Mouse (Mus musculus): ENCODE results near the gene Zfp385a. TPM values are rescaled to one million over a fixed set of nuclear protein-coding genes. Genes with fewer than 3 reads are reported as not detected.
A peak's percentile ranks its signal among the peaks of the same experiment; 100 is the strongest.

The Zfp385a gene
- polyA plus RNA-seq, 1 experiment from 2014 or later = 22.1 TPM

DNA sequence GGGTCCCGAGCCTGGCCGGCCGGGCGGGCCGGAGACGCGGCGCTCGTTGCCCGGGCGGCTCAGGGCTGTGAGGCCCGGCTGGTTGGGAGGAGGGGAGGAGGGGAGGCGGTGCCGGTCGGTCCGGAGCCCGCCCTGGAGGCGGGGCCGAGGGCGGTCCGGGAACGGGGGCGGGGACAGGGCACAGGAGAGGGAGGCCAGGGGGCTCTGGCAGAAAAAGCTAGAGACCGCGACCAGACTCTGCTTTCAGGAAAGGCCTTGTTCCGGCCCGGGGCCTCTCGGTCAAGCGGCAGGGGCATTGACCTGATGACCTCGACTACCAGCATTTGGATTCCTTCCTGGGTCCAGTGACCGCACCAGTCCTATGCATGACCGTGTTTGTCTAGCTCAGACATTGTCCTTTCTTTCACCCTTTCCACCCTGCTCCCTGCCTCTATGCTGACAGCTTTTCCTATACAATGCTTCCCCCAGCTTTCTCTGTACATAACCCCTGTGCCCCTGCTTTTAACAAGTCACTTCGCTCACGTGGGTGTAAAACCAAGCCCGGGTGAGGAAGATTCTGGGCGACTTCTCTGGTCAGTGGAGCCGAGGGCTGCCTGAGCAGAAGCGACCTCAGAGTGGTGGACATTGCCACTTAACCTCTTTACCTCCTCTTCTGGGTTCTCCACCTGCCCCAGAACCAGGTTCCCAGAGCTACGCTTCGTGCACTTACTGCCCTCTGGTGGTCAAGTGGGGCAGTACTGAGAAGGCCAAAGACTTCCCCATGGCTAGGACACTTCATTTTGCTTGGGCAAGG, 16.2 kb downstream of the Zfp385a start:
- peak overlapping the region; percentile 88 for H3K4me3 ChIP-seq
- H3K36me3 ChIP-seq (replicated peaks) = peaks cover 21% of the 10 kb centered on the region
- peak overlapping the region; percentile 95 for H3K27ac ChIP-seq (replicated peaks)
- H3K9me3 ChIP-seq = no peaks in the 10 kb centered on the region
- peaks cover 45% of the 10 kb centered on the region for H3K4me1 ChIP-seq
- WGBS = 2% methylated on average over 40 of the region's 40 CpGs
- DNase-seq (ENCODE audit: low spot score) = peak; percentile 95
- H3K27me3 ChIP-seq (replicated peaks; ENCODE audit: low read depth, poor library complexity, severe bottlenecking) = no peaks in the 10 kb centered on the region

DNA sequence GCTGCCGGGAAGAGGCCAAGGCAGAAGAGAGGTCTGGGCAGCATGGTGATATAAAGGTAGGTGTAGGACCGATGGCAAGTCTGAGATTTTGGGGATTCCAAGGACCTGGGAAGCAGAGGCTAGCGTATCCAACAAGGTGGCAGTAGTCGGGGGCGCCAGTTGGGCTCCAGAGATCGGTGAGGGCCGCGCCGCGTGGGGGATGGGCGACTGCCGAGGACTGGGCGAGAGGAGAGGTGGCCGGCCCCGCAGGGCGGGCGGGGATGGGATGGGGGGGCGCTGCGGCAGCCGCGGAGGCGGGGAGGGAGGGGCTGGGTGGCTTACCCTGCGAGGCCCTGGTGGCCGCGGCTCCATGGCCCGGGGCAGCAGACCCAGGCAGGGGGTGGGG, 16.8 kb downstream of the Zfp385a start:
- no peaks in the 10 kb centered on the region for H3K9me3 ChIP-seq
- peak overlapping the region; percentile 95 for H3K27ac ChIP-seq (replicated peaks)
- under 1% methylated on average over 26 of the region's 26 CpGs for WGBS
- H3K36me3 ChIP-seq (replicated peaks) = peaks cover 27% of the 10 kb centered on the region
- H3K4me3 ChIP-seq = peak overlapping the region; percentile 88
- peaks cover 45% of the 10 kb centered on the region for H3K4me1 ChIP-seq
- DNase-seq (ENCODE audit: low spot score) = no peak
- no peaks in the 10 kb centered on the region for H3K27me3 ChIP-seq (replicated peaks; ENCODE audit: low read depth, poor library complexity, severe bottlenecking)

DNA sequence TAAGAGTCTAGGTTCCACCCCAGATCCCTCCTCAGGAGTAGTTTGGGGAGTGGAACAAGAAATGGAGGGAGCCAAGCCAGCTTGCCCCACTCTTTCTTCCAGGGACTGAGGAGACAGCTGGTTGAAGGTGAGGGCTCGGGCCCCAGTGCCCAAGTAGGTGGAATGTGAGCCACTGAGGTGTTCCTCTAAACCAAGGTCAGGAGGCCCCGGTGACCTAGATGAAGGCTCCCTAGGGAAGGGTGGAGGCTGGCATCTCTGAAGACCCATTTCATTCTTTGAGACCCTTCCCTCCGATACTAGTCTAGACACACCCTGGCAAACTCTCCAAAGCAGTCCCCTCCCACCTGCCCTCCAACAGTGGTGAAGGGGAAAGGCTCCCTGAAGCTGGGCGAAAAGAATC, 17.5 kb downstream of the Zfp385a start:
- 47% methylated on average over 4 of the region's 4 CpGs for WGBS
- Histone ChIP-seq H3K36me3 (replicated peaks) (peaks cover 34% of the 10 kb centered on the region), H3K4me1 (peaks cover 45% of the 10 kb centered on the region), H3K4me3 (peak overlapping the region; percentile 88), H3K9me3 (no peaks in the 10 kb centered on the region), H3K27me3 (replicated peaks; ENCODE audit: low read depth, poor library complexity, severe bottlenecking) (no peaks in the 10 kb centered on the region), H3K27ac (replicated peaks) (peak overlapping the region; percentile 95)
- no peak for DNase-seq (ENCODE audit: low spot score)

DNA sequence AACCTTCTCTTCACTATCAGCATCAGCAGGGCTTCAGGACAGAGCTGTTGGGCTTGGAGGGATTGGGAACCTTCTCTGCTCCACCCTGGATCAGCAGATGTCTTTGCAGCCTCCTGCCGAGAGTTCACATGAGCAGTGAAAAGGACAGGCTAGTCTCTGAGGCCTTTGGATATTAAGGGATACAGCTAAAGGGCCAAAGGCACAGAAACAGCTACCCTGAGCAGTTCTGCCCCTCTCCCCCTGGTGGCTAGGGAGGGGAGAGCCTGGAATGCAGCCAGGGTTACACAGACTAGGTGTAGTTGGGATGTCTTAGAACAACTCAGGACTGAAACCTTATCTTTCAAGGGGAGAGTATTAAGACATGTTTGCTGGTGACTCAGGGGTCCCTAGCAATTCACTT, 18.8 kb downstream of the Zfp385a start:
- WGBS = 69% methylated on average over 1 of the region's 1 CpGs
- DNase-seq (ENCODE audit: low spot score) = peak; percentile 54
- Histone ChIP-seq H3K9me3 (no peaks in the 10 kb centered on the region), H3K4me3 (no peak overlapping the region), H3K36me3 (replicated peaks) (peaks cover 47% of the 10 kb centered on the region), H3K4me1 (peaks cover 45% of the 10 kb centered on the region), H3K27me3 (replicated peaks; ENCODE audit: low read depth, poor library complexity, severe bottlenecking) (no peaks in the 10 kb centered on the region), H3K27ac (replicated peaks) (no peak overlapping the region)

DNA sequence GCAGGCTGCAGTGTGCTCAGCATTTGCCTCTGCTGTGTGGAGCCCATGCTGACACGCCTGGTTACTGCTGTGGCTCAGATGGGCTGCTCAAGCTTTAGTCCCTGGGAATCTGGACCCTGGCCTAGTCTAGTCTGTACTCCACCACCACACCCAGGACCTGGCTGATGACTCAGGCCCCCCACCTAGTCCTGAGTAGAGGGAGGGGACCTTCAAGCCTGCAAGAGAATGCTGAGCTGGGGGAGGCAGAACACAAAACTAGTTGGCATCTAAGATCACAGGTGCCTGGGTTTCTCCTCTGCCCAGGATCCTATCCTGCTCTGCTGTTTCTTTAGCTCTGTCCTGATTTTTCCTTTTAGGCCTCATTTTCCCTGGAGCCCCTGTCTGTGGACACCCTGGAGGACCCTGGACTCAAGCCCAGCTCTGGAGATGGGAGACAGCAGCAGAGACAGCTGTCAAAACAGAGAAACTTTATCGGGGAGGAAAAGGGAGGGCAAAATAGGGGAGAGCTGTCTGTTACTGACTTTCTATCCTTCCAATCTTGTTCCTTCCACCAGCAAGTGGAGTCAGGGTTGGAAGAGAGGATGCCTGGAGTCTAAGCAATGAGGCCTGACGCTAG, 21.6 kb downstream of the Zfp385a start:
- WGBS = 74% methylated on average over 3 of the region's 3 CpGs
- no peak for DNase-seq (ENCODE audit: low spot score)
- Histone ChIP-seq H3K27ac (replicated peaks) (no peak overlapping the region), H3K36me3 (replicated peaks) (peaks cover 68% of the 10 kb centered on the region), H3K27me3 (replicated peaks; ENCODE audit: low read depth, poor library complexity, severe bottlenecking) (peaks cover 11% of the 10 kb centered on the region; the same call in 1 of the 2 replicates), H3K4me1 (peaks cover 55% of the 10 kb centered on the region), H3K9me3 (no peaks in the 10 kb centered on the region), H3K4me3 (no peak overlapping the region)

DNA sequence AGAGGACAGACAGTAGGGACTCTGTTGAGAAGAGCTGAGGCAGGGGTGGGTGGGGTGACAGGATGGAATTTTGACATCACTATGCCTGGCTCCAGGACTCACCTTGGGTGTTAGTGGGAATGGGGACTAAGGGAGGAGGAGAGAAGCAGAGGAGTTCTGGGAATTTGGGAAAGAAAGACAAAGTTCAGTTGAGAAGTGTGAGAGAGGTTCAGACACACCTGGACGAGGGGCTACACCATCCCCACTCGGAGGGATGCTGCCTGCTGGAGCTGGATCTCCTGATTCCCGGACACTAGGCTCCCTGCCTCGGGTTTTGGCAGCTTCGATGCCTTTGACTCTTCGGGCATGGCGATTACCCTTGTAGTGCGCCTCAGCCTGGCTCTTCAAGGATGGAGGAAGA, 22.2 kb downstream of the Zfp385a start:
- no peak for DNase-seq (ENCODE audit: low spot score)
- Histone ChIP-seq H3K4me1 (peaks cover 55% of the 10 kb centered on the region), H3K4me3 (no peak overlapping the region), H3K9me3 (no peaks in the 10 kb centered on the region), H3K36me3 (replicated peaks) (peaks cover 68% of the 10 kb centered on the region), H3K27ac (replicated peaks) (no peak overlapping the region), H3K27me3 (replicated peaks; ENCODE audit: low read depth, poor library complexity, severe bottlenecking) (peaks cover 15% of the 10 kb centered on the region; the same call in 1 of the 2 replicates)
- WGBS = 92% methylated on average over 8 of the region's 8 CpGs

DNA sequence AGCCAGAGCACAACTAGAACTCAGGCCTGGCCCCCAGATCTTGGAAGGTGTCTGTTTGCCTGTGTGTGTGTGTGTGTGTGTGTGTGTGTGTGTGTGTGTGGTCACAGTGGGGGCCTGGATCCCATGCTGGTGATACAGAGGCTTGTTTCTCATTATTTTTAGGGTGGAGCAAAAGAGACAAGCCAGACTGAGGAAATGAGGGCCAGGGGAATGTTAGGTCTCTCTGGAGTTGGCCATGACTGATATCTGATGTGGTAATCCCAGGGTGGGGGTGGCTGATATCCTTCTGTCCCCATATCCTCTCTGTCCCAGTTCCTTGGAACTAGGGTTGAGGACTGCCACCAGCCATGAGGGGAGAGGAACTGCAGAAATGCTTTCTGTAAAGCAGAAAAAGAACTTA, 22.8 kb downstream of the Zfp385a start:
- Histone ChIP-seq H3K27me3 (replicated peaks; ENCODE audit: low read depth, poor library complexity, severe bottlenecking) (peaks cover 15% of the 10 kb centered on the region; the same call in 1 of the 2 replicates), H3K4me3 (no peak overlapping the region), H3K36me3 (replicated peaks) (peaks cover 68% of the 10 kb centered on the region), H3K27ac (replicated peaks) (no peak overlapping the region), H3K9me3 (no peaks in the 10 kb centered on the region), H3K4me1 (peaks cover 49% of the 10 kb centered on the region)
- DNase-seq (ENCODE audit: low spot score) = no peak

DNA sequence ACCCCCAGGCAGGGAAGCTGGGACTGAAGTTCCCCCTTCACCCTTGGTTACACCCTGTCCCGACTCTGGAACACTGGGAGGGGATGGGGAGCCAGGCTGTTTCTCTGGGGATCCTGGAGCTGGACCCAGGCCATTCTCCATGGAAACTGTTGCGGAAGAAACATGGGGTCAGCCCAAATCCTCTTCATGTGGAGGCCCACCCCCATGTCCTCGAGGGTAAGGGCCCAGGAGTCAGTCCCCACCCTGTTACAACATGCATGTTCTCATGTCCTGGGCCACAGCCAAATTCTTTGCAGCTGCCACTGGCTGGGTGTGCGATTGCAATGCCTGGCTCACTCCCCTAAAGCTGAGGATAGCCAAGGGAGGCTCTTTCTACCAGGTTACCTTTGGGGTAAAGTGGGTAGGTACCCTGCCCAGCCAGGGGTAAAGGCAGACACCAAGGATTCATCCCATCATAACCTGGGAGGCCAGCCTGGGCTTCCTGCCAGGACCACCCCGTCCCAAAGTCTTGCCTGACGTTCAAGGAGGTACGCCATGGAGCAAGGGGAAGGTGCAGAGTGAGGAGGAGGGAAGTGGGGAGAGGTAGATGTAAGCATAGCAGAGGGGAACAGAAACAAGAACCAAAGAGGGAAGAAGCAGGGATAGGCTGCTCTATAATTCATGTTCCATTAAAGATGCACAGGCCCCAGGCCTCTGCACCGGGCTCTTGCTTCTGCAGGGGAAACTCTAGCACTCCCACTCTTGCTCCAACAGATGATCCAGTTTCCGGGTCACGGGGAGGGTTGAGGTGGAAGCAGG, 23.7 kb downstream of the Zfp385a start:
- 90% methylated on average over 10 of the region's 10 CpGs for WGBS
- peaks cover 39% of the 10 kb centered on the region for H3K4me1 ChIP-seq

DNA sequence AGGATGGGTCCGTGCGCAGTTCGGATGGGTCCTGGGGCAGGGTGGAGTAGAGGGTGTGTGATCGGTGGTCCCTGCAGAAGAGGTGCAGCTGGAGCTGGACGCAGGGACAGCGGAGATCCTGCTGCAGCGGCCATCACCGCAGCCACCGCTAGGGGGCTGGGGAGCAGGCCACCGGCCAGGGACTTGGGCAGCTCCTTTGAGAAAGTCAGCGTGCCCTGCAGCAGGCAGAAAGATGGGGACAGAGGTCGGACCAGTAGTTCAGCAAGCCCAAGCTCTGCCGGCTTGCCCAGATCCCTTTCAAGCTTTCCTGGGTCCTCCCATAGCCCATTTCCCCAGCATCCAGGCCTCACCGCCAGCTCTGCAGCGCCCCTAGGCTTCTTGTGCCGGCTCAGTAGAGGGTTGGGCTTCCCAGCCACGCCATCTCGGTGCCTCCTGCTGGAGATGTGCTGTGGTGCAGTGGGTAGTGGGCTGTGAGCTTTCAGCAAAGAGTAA, 24.8 kb downstream of the Zfp385a start:
- H3K36me3 ChIP-seq (replicated peaks) = peaks cover 58% of the 10 kb centered on the region
- WGBS = 2% methylated on average over 18 of the region's 18 CpGs
- DNase-seq (ENCODE audit: low spot score) = peak; percentile 90

More for the DNA sequence above, 23.7 kb downstream of the Zfp385a start:
- no peak for DNase-seq (ENCODE audit: low spot score)
- peaks cover 15% of the 10 kb centered on the region; the same call in 1 of the 2 replicates for H3K27me3 ChIP-seq (replicated peaks; ENCODE audit: low read depth, poor library complexity, severe bottlenecking)
- no peaks in the 10 kb centered on the region for H3K9me3 ChIP-seq
- no peak overlapping the region for H3K4me3 ChIP-seq
- H3K27ac ChIP-seq (replicated peaks) = no peak overlapping the region
- H3K36me3 ChIP-seq (replicated peaks) = peaks cover 64% of the 10 kb centered on the region

DNA sequence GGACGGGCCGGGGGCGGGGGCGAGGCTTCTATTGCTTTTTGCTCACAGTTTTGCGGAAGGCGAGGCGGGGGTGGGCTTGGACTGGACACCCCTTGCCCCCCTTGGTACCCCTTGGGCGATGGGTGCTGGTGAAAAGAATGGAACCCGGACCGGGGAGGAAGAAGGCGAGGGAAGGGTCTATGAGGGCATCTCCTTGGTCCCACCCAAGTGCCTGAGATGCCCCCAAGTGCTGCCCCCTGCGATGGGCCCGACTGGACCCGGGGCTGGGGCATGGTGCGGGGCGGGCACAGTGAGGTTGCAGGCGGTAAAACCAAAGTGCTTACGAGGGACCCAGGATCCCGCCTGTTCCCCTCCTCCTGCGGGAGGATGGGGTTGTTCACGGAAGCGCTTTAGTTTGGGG, 25.7 kb downstream of the Zfp385a start:
- DNase-seq (ENCODE audit: low spot score) = no peak
- peaks cover 28% of the 10 kb centered on the region for H3K27me3 ChIP-seq (replicated peaks; ENCODE audit: low read depth, poor library complexity, severe bottlenecking)
- H3K9me3 ChIP-seq = no peaks in the 10 kb centered on the region
- peak overlapping the region; percentile 52 for H3K4me3 ChIP-seq
- peaks cover 30% of the 10 kb centered on the region for H3K4me1 ChIP-seq
- 34% methylated on average over 22 of the region's 22 CpGs for WGBS
- H3K27ac ChIP-seq (replicated peaks) = 0 out of 2 replicates have a peak overlapping the region, but pooled peaks have one; percentile 69
- H3K36me3 ChIP-seq (replicated peaks) = peaks cover 52% of the 10 kb centered on the region

More for the DNA sequence above, 24.8 kb downstream of the Zfp385a start:
- peak overlapping the region; percentile 69 for H3K27ac ChIP-seq (replicated peaks)
- peaks cover 32% of the 10 kb centered on the region for H3K4me1 ChIP-seq
- no peaks in the 10 kb centered on the region for H3K9me3 ChIP-seq
- H3K4me3 ChIP-seq = peak overlapping the region; percentile 52
- peaks cover 19% of the 10 kb centered on the region for H3K27me3 ChIP-seq (replicated peaks; ENCODE audit: low read depth, poor library complexity, severe bottlenecking)

DNA sequence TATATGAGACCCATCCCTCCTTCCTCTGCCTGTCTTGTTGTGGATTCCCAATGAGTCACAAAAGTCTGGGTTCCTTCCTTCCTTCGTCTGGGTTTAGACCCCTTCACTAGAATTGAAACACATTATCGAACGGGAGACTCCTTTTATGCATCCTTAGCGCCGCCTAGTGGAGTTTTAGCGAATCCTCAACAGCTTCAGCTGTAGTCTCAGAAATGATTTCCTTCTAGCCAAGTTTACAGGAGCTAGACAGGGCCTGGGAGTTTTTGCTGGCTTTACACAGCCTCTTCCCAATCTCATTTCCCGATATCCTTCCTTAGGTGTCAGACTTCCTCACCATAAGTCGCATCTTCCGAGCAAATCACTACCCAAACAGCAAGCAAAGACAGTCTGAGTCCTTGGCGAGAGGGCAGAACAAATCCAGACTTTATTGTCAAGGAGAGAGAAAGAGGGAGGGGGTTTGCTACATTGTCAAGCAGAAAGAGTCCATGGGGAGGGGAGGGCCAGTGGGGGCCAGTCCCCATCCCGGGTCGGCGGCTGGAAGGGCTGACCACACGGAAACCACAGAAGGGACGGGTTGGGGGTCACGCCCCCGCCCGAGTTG, 26.3 kb downstream of the Zfp385a start:
- Histone ChIP-seq H3K27ac (replicated peaks) (peak overlapping the region; percentile 69; the same call in 1 of the 2 replicates), H3K4me3 (peak overlapping the region; percentile 52), H3K4me1 (peaks cover 36% of the 10 kb centered on the region), H3K9me3 (no peaks in the 10 kb centered on the region), H3K27me3 (replicated peaks; ENCODE audit: low read depth, poor library complexity, severe bottlenecking) (peaks cover 34% of the 10 kb centered on the region), H3K36me3 (replicated peaks) (peaks cover 46% of the 10 kb centered on the region)
- WGBS = 23% methylated on average over 18 of the region's 18 CpGs
- DNase-seq (ENCODE audit: low spot score) = peak; percentile 67

DNA sequence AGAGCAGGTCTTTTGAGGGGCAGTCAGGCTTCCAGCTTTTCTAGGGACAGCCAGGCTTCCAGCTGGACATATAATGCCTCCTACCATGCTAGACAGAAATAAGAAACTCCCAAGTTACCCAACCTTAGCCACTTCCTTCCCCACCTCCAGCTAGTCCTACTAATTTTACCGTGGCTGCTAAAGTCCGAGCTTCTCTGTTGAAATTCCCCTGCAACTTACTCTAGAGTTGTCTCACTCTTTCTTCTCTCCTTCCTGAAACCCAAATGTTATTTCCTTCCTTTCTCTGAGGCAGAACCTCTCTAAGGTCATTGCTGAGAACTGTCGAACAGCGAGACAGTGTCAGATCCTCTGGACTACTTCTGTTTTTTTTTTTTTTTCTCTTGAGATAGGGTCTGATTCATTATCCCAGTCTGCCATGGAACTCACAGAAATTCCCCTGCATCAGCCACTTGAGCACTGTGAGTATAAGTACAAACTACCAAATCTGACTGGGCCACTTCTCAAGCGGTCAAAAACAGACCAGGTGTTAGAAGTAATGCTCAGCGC, 29.5 kb downstream of the Zfp385a start, which contains the start of gene Gpr84:
Gene Gpr84 (minus strand): TSS at position 248 of the 546 bp plus-strand sequence.
- no peak for DNase-seq (ENCODE audit: low spot score)
- H3K27me3 ChIP-seq (replicated peaks; ENCODE audit: low read depth, poor library complexity, severe bottlenecking) = peaks cover 46% of the 10 kb centered on the region
- H3K9me3 ChIP-seq = no peaks in the 10 kb centered on the region
- WGBS = 69% methylated on average over 6 of the region's 6 CpGs
- H3K4me3 ChIP-seq = no peak within 1 kb of the TSS
- H3K27ac ChIP-seq (replicated peaks) = no peak within 1 kb of the TSS
- peaks cover 60% of the 10 kb centered on the region for H3K4me1 ChIP-seq
- H3K36me3 ChIP-seq (replicated peaks) = peaks cover 15% of the 10 kb centered on the region

Data from embryonic facial prominence, embryonic 10.5 days (tissue).